ENCODE assay signal across 10 mouse cellular contexts in genomic region chr10:77916636-77917335, GRCm38 (mm10). TPM values are rescaled to one million over a fixed set of nuclear protein-coding genes. Genes with fewer than 3 reads are reported as not detected.
DNase-seq lines count a peak whose midpoint lies in the region; ATAC-seq and TF ChIP-seq lines count a peak whose summit lies in the region.
"Had no signal": no experiment of that assay in that cellular context is flagged by ENCODE, and none has a peak within 500 bp of the region (broad histone marks: within the 10 kb centered on the region; RNA-seq: fewer than 3 reads in every experiment).

No protein-coding gene starts in this region.

- H3K4me1 ChIP-seq in kidney, embryonic 15.5 days: no peaks in the 10 kb centered on the region
- no peaks in the 10 kb centered on the region for H3K4me1 ChIP-seq in ES-Bruce4 (ENCODE audit: control insufficient read depth, insufficient read depth, low read length)
- H3K4me1 ChIP-seq in embryonic facial prominence, embryonic 11.5 days (ENCODE audit: control insufficient read depth, insufficient read depth, low read length): no peaks in the 10 kb centered on the region
- H3K4me1 ChIP-seq: limb, embryonic 13.5 days had no signal

- TF ChIP-seq POLR2A in ES-Bruce4 (IDR thresholded peaks at IDR 0.05; ENCODE audit: insufficient read depth, low read length): no peak

- peak; percentile 74 for DNase-seq in kidney, adult 18-20 months
- peak; percentile 76 to 85 for DNase-seq in adrenal gland, postnatal 36 days
- peak; percentile 22 for DNase-seq in embryonic facial prominence, embryonic 11.5 days (ENCODE audit: low spot score)
- DNase-seq in layer of hippocampus, postnatal 10 days (ENCODE audit: low spot score in 2 of 2): peak; percentile 56 to 71
- peak; percentile 38 to 57 for DNase-seq in natural killer cell, adult 2 months (ENCODE audit: low spot score in 2 of 2)
- DNase-seq in urinary bladder, postnatal 25 days (ENCODE audit: low spot score): peak; percentile 69

- ATAC-seq in kidney, embryonic 15.5 days (replicated peaks; ENCODE audit: low FRiP score): no peak
- ATAC-seq in embryonic facial prominence, embryonic 11.5 days (replicated peaks; ENCODE audit: insufficient number of reproducible peaks, low FRiP score, low TSS enrichment, low read depth): no peak

- H3K4me2 ChIP-seq in kidney, embryonic 15.5 days: no peak overlapping the region
- H3K4me2 ChIP-seq in embryonic facial prominence, embryonic 11.5 days (ENCODE audit: low read depth, low read length): no peak overlapping the region
- H3K4me2 ChIP-seq: limb, embryonic 13.5 days had no signal

- no peaks in the 10 kb centered on the region for H3K36me3 ChIP-seq in kidney, embryonic 15.5 days
- H3K36me3 ChIP-seq in ES-Bruce4 (ENCODE audit: control insufficient read depth, insufficient read depth, low read length, poor library complexity, severe bottlenecking): no peaks in the 10 kb centered on the region
- no peaks in the 10 kb centered on the region for H3K36me3 ChIP-seq in embryonic facial prominence, embryonic 11.5 days (replicated peaks; ENCODE audit: control insufficient read depth, insufficient read depth, low read depth, low read length)
- H3K36me3 ChIP-seq: limb, embryonic 13.5 days had no signal

- no peaks in the 10 kb centered on the region for H3K27me3 ChIP-seq in kidney, embryonic 15.5 days
- H3K27me3 ChIP-seq in ES-Bruce4 (ENCODE audit: control insufficient read depth, insufficient read depth, low read length, poor library complexity, severe bottlenecking): no peaks in the 10 kb centered on the region
- no peaks in the 10 kb centered on the region for H3K27me3 ChIP-seq in embryonic facial prominence, embryonic 11.5 days (ENCODE audit: control insufficient read depth, insufficient read depth, low read length)

- TF ChIP-seq EP300 in ES-Bruce4 (IDR thresholded peaks at IDR 0.05; ENCODE audit: insufficient read depth, low read depth, low read length): no peak

- WGBS in kidney, embryonic 15.5 days: 70% methylated on average over 8 of the region's 8 CpGs
- 66% methylated on average over 8 of the region's 8 CpGs for WGBS in embryonic facial prominence, embryonic 11.5 days

- H3K27ac ChIP-seq in kidney, embryonic 15.5 days: no peak overlapping the region
- no peak overlapping the region for H3K27ac ChIP-seq in ES-Bruce4 (ENCODE audit: insufficient read depth, low read length)
- no peak overlapping the region for H3K27ac ChIP-seq in embryonic facial prominence, embryonic 11.5 days (replicated peaks; ENCODE audit: low read depth, low read length)
- H3K27ac ChIP-seq: limb, embryonic 13.5 days had no signal

- H3K4me3 ChIP-seq in kidney, embryonic 15.5 days (replicated peaks): no peak overlapping the region
- no peak overlapping the region for H3K4me3 ChIP-seq in ES-Bruce4 (ENCODE audit: low read depth, low read length)
- H3K4me3 ChIP-seq in embryonic facial prominence, embryonic 11.5 days (ENCODE audit: low read depth, low read length): no peak overlapping the region
- H3K4me3 ChIP-seq: limb, embryonic 13.5 days had no signal

- H3K9ac ChIP-seq in kidney, embryonic 15.5 days: no peak overlapping the region
- no peak overlapping the region for H3K9ac ChIP-seq in ES-Bruce4 (ENCODE audit: low read depth, poor library complexity, severe bottlenecking)
- H3K9ac ChIP-seq in embryonic facial prominence, embryonic 11.5 days (replicated peaks; ENCODE audit: low read length): no peak overlapping the region
- H3K9ac ChIP-seq: limb, embryonic 13.5 days had no signal

- no peaks in the 10 kb centered on the region for H3K9me3 ChIP-seq in kidney, embryonic 15.5 days (replicated peaks)
- H3K9me3 ChIP-seq in ES-Bruce4 (replicated peaks; ENCODE audit: control insufficient read depth, insufficient read depth, low read length, poor library complexity, severe bottlenecking): no peaks in the 10 kb centered on the region
- no peaks in the 10 kb centered on the region for H3K9me3 ChIP-seq in embryonic facial prominence, embryonic 11.5 days (replicated peaks; ENCODE audit: control insufficient read depth, low read length)
- H3K9me3 ChIP-seq: limb, embryonic 13.5 days had no signal

- TF ChIP-seq CTCF in ES-Bruce4 (IDR thresholded peaks at IDR 0.05; ENCODE audit: low read depth, low read length): peak; percentile 77

RNA-seq across cellular contexts. Expression of gene Lrrc3, which starts 14.4 kb away (rescaled TPM):
- polyA plus RNA-seq in kidney, embryonic 15.5 days (2015; fragmentation: Nextera tagmentation; extraction: Ambion mirVana): 3.8 and 4.8 TPM in 2 replicates
- polyA plus RNA-seq in ES-Bruce4 (2011; ENCODE audit: insufficient read depth, insufficient read length, low read depth, missing spikeins): 5.6 and 6.3 TPM in 2 replicates
- 1 to 10 TPM; 4.2 to 5.7 TPM for total RNA-seq in adrenal gland, postnatal 36 days (2021)
- polyA plus RNA-seq in embryonic facial prominence, embryonic 11.5 days (2014; fragmentation: Nextera tagmentation; extraction: Ambion mirVana): 2.2 and 2.5 TPM in 2 replicates
- 10 to 100 TPM; 19.2 to 20.6 TPM for total RNA-seq in layer of hippocampus, postnatal 10 days (2021)

RNA-seq across cellular contexts. Expression of gene Trpm2, which starts 53.6 kb away (rescaled TPM):
- 0.32 and 0.97 TPM in 2 replicates for polyA plus RNA-seq in kidney, embryonic 15.5 days (2015; fragmentation: Nextera tagmentation; extraction: Ambion mirVana)
- 0.07 TPM in 1 of 2 replicates, not detected in the other for polyA plus RNA-seq in ES-Bruce4 (2011; ENCODE audit: insufficient read depth, insufficient read length, low read depth, missing spikeins)
- total RNA-seq in adrenal gland, postnatal 36 days (2021): 1 to 10 TPM; 2.2 to 4.7 TPM
- 0.43 and 0.86 TPM in 2 replicates for polyA plus RNA-seq in embryonic facial prominence, embryonic 11.5 days (2014; fragmentation: Nextera tagmentation; extraction: Ambion mirVana)
- 10 to 100 TPM; 26.0 to 27.3 TPM for total RNA-seq in layer of hippocampus, postnatal 10 days (2021)

RNA-seq across cellular contexts. Expression of gene Gm3285, which starts 55.0 kb away (rescaled TPM):
- polyA plus RNA-seq in kidney, embryonic 15.5 days (2015; fragmentation: Nextera tagmentation; extraction: Ambion mirVana): not detected in 2 replicates
- polyA plus RNA-seq in ES-Bruce4 (2011; ENCODE audit: insufficient read depth, insufficient read length, low read depth, missing spikeins): not detected in 2 replicates
- total RNA-seq in adrenal gland, postnatal 36 days (2021): not detected
- polyA plus RNA-seq in embryonic facial prominence, embryonic 11.5 days (2014; fragmentation: Nextera tagmentation; extraction: Ambion mirVana): not detected in 2 replicates
- total RNA-seq in layer of hippocampus, postnatal 10 days (2021): not detected
- polyA plus RNA-seq: limb, embryonic 13.5 days; stomach, embryonic 16.5 days had no signal

Comparison
In these comparisons a context has a peak if more than half of its experiments do, and no peak if none do; other contexts are left out.
1. DNase-seq: peak in every context shown above with its lines; median percentile 80 in adrenal gland, postnatal 36 days; 74 in kidney, adult 18-20 months; 69 in urinary bladder, postnatal 25 days; 64 in layer of hippocampus, postnatal 10 days; 48 in natural killer cell, adult 2 months; 22 in embryonic facial prominence, embryonic 11.5 days.